Mouse (Mus musculus) liver, postnatal 0 days (tissue): ENCODE results near the gene Gm20388.

Experiments
- CTCF ChIP-seq: sonication (generic); IDR thresholded peaks from 2 replicates; pipeline ENCODE4 v1.5.1; 2016; ENCODE audit warnings: antibody characterized with exemption, low read depth
- EP300 ChIP-seq: IDR thresholded peaks from 2 replicates; pipeline ENCODE4 v1.6.1; 2016; ENCODE audit warnings: antibody characterized with exemption, low read depth, mild to moderate bottlenecking

DNA sequence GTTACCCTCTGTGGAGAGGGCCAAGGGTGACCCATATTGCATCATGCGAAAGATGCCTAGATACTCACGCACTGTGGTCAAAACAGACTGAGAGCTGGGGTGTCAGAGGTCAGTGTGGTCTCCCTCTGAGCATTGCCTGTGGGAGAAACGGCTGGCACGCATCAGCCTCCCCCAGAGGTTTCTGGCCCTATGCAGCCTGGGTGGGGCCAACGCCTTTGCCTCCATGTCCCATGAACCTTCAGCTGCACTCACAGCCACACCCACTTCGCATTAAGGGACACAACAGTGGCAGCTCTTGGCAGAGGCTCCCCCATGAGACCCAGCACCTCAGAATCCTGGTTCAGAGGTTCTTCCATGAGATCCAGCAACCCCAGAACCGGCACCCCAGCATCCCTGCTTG, 1385.4 kb downstream of the Gm20388 start:
- TF ChIP-seq CTCF (no peak), EP300 (no peak)
